Mouse (Mus musculus): ENCODE measurements around the gene Gde1.
A peak's percentile ranks its signal among the peaks of the same experiment; 100 is the strongest.

The Gde1 gene

GRCm38 (mm10) chr7:118705101-118705961 lies at the start of gene Gde1:
Gene Gde1, minus strand, starts transcription at chr7:118705778.
- DNase-seq, result peak; percentile 93 to 94

DNA sequence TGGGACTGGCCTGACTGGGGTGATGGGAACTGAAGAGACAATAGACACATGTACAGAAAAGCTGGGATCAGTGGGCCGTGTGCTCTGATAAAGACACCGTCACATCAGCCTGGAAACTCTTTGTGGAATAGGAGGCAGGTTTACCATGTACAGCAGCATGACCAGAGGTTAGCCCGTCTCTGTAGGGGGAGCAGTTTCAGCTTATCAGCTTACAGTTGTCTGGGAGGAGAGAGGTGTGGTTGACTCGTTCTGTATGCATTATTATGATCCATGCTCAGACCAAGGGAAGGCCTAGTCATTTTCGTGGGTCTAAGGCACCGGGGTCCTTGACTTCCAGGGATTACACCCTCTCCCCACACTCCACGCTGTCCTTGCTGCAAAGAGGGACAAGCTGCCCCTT lies 46.0 kb upstream of the Gde1 start:
- DNase-seq, result no peak

GRCm38 (mm10) chr7:118749706-118750105 lies 44.1 kb upstream of the Gde1 start:
- DNase-seq, result no peak

- DNase-seq, result no peak
Observed at GRCm38 (mm10) chr7:118747891-118748672, 42.5 kb upstream of the Gde1 start.

- DNase-seq, result no peak
Observed at GRCm38 (mm10) chr7:118744766-118745165, 39.2 kb upstream of the Gde1 start.

- no peak for DNase-seq
Observed at GRCm38 (mm10) chr7:118742278-118742677, 36.7 kb upstream of the Gde1 start.

- peak; percentile 96 to 98 for DNase-seq
Observed at GRCm38 (mm10) chr7:118740532-118741338, 35.2 kb upstream of the Gde1 start.

DNA sequence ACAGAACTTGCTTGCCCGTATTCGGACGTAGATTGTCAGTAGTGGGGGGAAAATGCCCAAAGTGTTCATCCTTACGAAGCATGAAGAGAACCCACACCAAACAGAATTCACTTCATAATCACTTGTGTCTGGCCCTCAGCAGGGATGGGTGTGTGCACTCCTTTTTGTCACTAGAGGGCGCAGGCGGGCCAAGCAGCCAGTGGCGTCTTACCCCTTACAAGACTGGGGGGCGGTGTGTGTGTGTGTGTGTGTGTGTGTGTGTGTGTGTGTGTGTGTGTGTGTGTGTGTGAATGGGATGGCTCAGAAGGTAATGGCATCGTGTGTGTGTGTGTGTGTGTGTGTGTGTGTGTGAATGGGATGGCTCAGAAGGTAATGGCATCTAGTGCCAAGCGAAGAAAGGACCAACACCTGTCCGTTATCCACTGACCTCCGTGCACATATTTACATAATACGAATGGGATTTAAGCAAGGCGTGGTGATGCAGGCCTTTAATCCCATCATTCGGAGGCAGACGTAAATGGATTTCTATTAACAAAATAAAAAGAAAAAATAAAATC lies 34.5 kb upstream of the Gde1 start, which contains the start of gene Vps35l:
TSS of gene Vps35l (plus strand) at position 252 of the 557 bp plus-strand sequence.
- DNase-seq, result peak; percentile 79 to 84

- no peak for DNase-seq
Observed at GRCm38 (mm10) chr7:118738730-118739129, 33.2 kb upstream of the Gde1 start.

DNA sequence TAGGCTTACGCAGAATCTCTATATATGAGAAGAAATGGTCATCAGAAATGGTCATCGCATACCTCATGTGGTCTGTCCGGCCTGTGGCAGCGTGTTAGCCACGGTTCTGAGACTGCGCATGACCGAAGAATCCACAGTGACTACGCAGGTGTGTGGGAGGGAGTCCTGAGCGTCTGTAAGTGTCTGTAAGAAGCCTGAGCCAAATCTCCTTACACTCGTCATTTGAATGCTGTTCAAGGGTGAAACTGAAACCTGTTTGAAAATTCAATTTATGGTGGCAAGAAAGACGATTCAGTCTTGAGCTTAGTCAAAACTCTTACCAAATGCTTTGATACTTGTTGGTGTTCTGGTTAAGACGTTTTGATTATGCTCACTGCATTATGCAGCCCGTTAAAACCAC lies 27.6 kb upstream of the Gde1 start:
- no peak for DNase-seq

DNA sequence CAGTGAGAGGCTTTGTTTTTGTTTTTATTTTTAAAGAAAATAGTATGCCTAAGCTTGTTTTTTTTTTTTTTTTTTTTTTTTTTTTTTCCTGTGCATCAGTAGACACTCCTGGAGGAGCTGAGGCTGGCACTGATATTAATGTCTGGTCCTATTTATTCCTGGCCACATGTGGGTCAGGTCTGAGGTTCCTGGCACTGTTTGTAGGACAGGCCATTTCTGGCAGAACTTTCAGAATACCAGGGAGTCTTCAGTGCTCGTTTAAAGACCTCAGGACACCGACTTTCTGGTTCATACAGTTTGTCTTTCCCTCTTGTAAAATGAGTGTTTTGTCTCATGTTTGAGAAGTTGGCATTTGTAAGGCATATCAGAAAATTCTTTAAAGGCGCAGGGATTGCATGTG lies 26.2 kb upstream of the Gde1 start:
- DNase-seq, result no peak

DNA sequence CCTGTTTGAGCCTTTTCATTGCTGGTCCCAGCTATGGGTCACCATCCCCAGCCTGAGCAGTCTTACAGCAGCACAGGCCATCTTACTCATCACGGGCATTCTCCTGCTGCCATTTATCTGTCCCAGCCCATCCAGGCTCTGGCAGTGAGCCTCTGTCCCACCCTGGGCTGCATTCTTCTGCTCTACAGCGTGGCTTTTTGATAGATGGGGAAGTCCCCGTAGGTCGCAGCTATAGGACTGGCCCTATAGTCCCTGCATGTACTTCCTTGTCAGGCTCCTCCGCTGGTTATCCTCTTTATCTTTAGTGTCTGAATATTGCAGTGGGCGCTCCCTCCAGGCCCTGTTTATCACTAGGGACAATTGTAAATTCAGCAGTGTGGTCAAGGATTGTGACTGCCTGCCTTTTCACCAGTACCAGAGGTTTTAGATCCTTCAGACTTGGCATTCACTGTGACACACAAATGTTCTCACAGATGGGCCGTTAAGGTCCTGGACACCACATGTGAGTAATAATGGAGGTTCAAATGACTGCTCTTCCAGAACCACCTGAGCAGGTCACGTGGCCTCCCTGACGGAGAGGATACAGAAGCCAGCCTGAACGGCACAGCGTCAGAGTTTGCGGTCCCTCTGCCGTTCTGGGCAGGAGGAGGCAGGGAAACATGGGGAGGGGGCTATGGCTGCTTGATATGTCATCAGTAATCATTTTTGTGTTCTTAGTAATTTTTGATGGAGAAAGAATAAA lies 23.4 kb upstream of the Gde1 start:
- DNase-seq, result no peak

GRCm38 (mm10) chr7:118725459-118725858 lies 19.9 kb upstream of the Gde1 start:
- no peak for DNase-seq

DNA sequence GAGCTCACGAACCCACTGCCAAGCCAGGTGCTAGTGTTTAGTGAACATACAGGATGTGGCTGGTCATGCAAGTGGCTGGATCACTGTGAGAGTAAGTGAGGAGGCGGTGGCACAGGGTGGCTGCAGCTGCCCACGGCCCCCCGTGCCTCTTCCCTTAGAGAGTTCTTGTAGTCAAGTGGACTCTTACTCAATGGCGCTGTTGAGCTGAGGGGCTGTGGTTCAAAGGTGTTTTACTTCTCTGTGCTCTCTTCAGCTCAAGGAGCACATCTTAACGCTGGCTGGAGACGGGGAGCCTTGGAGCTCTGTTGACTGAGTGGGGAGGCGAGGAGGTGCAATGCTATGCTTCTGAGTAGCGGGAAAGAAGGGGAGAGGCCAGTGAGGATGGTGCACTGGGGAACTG lies 18.3 kb upstream of the Gde1 start:
- DNase-seq, result peak; percentile 68 to 85

DNA sequence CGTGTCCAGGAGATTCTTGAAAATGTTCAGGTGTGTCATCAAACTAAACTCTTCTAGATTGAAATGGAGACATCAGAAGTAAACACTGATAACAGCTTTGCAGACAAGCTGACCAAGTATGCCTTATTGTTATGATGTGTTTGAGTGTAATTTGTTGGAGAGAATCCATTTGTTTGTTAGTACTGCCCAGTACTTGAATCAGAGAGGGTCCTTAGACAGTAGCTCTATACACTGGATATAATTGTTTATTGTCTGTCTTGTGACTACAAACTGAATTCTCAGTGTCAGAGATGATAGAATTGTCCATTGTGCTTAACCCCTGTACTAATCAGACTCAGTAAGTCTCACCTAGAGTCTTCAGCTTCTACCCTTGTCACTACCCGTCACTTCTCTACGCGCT lies 12.5 kb upstream of the Gde1 start:
- no peak for DNase-seq

DNA sequence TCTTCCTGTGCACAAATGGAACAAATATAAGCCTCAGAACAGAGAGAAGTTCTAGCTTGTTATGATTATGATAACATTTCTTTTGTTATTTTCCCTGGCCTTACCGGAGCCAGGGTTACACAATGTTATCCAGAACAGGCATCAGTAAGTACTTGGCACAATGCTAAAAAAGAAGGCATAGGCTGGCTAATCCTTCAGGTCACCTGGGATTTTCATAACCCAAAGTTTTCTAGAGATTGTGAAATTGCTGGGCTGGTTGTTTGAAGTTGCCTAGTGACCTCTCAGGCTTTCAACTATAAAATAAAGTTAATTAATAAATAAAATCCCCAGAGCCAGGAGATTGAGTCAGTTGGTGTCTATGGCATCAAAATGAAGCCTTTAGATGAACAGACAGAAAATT lies 9.3 kb upstream of the Gde1 start:
- no peak for DNase-seq

- DNase-seq, result peak; percentile 94 to 96
Observed at GRCm38 (mm10) chr7:118712228-118713173, 6.9 kb upstream of the Gde1 start, which contains the start of gene Ccp110. Gene Ccp110, plus strand, starts transcription at chr7:118712552.

GRCm38 (mm10) chr7:118710776-118711175 lies 5.2 kb upstream of the Gde1 start:
- DNase-seq, result no peak

GRCm38 (mm10) chr7:118708002-118708401 lies 2.4 kb upstream of the Gde1 start:
- DNase-seq, result peak in 1 of 2 experiments; percentile 69

GRCm38 (mm10) chr7:118707216-118707615 lies 1.6 kb upstream of the Gde1 start:
- peak in 1 of 2 experiments; percentile 31 for DNase-seq

DNA sequence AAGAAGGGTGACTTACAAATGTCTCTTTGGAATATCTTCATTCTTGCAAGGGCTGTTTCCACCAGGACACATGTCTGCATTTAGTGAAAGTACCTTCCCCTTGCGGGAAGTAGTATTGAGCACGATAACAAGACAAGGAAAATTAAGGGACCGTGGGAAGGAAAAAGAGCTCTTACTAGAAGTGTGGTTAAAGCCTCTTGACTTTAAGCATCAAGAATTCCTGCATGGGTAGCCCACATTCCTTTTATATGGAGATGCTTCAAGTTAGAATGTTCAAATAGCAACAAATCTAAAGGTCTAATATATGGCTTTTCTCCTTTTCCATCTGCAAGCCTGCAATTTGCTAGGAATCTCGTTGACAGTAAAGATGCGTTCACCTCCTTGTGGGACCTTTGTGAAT lies 910 bp upstream of the Gde1 start:
- no peak for DNase-seq

All from lung, postnatal 4 days (tissue).